Mouse (Mus musculus) liver, embryonic 14.5 days (tissue): ENCODE measurements around the gene Vmp1.

Experiments used
- CTCF ChIP-seq: IDR thresholded peaks from 2 replicates; pipeline ENCODE4 v1.5.1; 2016; ENCODE audit warnings: antibody characterized with exemption, low read depth, control low read depth
- EP300 ChIP-seq: IDR thresholded peaks from 2 replicates; pipeline ENCODE4 v1.6.1; 2016; ENCODE audit warnings: antibody characterized with exemption, low read depth

DNA sequence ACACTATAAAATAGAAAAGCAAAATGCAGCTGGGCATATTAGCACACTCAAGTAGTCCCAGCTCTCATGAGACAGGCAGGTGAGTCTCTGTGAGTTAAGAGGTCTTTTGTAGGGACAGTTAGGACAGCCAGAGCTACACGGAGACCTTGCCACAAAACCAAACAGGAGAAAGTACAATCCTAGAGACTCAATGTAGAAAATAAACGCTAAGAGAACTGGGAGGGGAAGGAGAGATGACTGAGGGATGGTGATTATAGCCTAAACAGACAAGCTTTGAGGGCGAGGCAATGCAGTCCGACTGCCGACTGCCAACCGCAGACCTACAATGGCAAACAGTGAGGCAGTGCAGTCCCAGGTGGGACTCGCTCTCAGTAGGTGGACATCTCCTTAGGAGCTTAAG lies 95.8 kb downstream of the Vmp1 start:
- TF ChIP-seq CTCF = no peak
- TF ChIP-seq EP300 = no peak
